Mouse (Mus musculus) ES-Bruce4 (cell line): Measurements from ENCODE around the gene Hoxa4.

ENCODE experiments used
- CTCF ChIP-seq: IDR thresholded peaks from one replicate; pipeline ENCODE4 v1.8.1; 2011; ENCODE audit warnings: low read depth, low read length
- EP300 ChIP-seq: IDR thresholded peaks from 2 replicates; pipeline ENCODE4 v1.6.1; 2011; ENCODE audit warnings: low read depth, low read length; ENCODE audit not compliant: insufficient read depth

DNA sequence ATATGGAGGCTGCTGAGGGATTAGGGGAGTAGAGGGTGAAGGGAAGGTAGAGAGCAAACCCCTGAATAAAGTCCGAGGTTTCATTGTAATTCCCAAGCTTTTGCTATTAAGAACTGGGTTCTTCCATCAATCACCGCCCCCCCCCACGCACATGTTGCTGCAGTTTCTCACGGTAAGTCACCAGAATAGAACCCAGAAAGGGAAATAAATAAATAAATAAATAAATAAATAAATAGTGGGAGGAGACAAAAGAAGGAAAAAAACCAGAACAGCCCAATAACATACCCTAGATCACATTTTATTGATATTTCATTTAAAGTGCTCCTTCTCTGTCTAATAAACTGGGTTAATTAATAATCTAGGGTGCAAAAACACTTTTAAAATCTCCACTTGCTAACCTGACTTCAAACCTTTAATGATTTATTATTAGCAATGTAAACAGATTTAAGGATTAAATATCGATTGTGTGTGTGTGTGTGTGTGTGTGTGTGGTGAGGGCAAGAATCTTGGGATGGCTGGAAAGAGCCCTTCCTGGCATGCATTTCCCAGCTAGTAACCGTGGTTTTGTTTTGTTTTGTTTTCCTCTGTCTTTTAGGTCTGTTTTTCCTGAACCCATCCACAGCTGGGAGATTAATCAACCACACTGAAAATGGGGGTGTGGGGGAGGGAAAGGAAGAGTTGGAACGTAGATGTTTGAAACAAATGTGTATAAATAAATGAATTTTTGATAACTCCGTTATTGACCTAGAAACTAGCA is 30.0 kb downstream of the Hoxa4 start:
- TF ChIP-seq CTCF = no peak
- no peak for TF ChIP-seq EP300
